Mouse (Mus musculus) adrenal gland, adult 8-10 months (tissue): ENCODE data around the gene Cygb. TPM values are rescaled to one million over a fixed set of nuclear protein-coding genes. Genes with fewer than 3 reads are reported as not detected.

ENCODE experiments used
- DNase-seq: peaks from one replicate; pipeline ENCODE4 v3.0.0; 2022
- total RNA-seq, 4 experiments: library from RNA; stranded (reverse); gene quantifications; 2 replicates each; pipeline ENCODE4 v1.2.4; 2022

The Cygb gene
- total RNA-seq: 10 to 100 TPM; 33.4 to 64.8 (median 48.2) TPM

GRCm38 (mm10) chr11:116654255-116654821 lies at the start of gene Cygb:
Cygb (minus strand) TSS chr11:116654313.
- DNase-seq: no peak

GRCm38 (mm10) chr11:116701377-116701841 lies 47.3 kb upstream of the Cygb start:
- no peak for DNase-seq

GRCm38 (mm10) chr11:116697521-116697920 lies 43.4 kb upstream of the Cygb start:
- no peak for DNase-seq

GRCm38 (mm10) chr11:116696426-116696825 lies 42.3 kb upstream of the Cygb start:
- DNase-seq: no peak

GRCm38 (mm10) chr11:116695194-116695880 lies 41.2 kb upstream of the Cygb start:
- no peak for DNase-seq

GRCm38 (mm10) chr11:116694250-116695193 lies 40.4 kb upstream of the Cygb start:
- no peak for DNase-seq

- DNase-seq: no peak
Measured at GRCm38 (mm10) chr11:116693899-116694249, 39.8 kb upstream of the Cygb start.

GRCm38 (mm10) chr11:116690701-116691575 lies 36.8 kb upstream of the Cygb start:
- no peak for DNase-seq

- no peak for DNase-seq
Measured at GRCm38 (mm10) chr11:116689622-116690021, 35.5 kb upstream of the Cygb start.

- no peak for DNase-seq
Measured at GRCm38 (mm10) chr11:116687897-116688296, 33.8 kb upstream of the Cygb start.

- no peak for DNase-seq
Measured at GRCm38 (mm10) chr11:116685729-116686128, 31.6 kb upstream of the Cygb start.

- DNase-seq: no peak
Measured at GRCm38 (mm10) chr11:116683777-116684176, 29.7 kb upstream of the Cygb start.

- DNase-seq: no peak
Measured at GRCm38 (mm10) chr11:116682501-116683144, 28.5 kb upstream of the Cygb start.

- no peak for DNase-seq
Measured at GRCm38 (mm10) chr11:116681147-116681546, 27.0 kb upstream of the Cygb start.

GRCm38 (mm10) chr11:116680321-116681091 lies 26.4 kb upstream of the Cygb start:
- no peak for DNase-seq

GRCm38 (mm10) chr11:116679148-116679547 lies 25.0 kb upstream of the Cygb start:
- DNase-seq: no peak

- no peak for DNase-seq
Measured at GRCm38 (mm10) chr11:116677711-116678441, 23.8 kb upstream of the Cygb start.

GRCm38 (mm10) chr11:116676175-116676976 lies 22.3 kb upstream of the Cygb start:
- DNase-seq: no peak

GRCm38 (mm10) chr11:116675429-116675828 lies 21.3 kb upstream of the Cygb start:
- DNase-seq: peak; percentile 78
